Mouse (Mus musculus) gastrocnemius, postnatal 10 days (tissue): ENCODE measurements around the gene Smg7. TPM values are rescaled to one million over a fixed set of nuclear protein-coding genes. Genes with fewer than 3 reads are reported as not detected.
"Not testable (repeated sequence)": the region's sequence is repeated elsewhere in the genome, so short reads cannot be mapped to it uniquely, and the experiment has no call there.

ENCODE experiments used
- DNase-seq: peaks from one replicate; pipeline ENCODE4 v3.0.0; 2021; ENCODE audit warnings: mixed read lengths
- long read RNA-seq, 2 experiments: library from polyadenylated mRNA; stranded (forward); transcript quantifications; one replicate each; pipeline ENCODE4 v2.0.0; 2021
- total RNA-seq, 2 experiments: library from RNA; stranded (reverse); gene quantifications; 2 replicates each; pipeline ENCODE4 v1.2.3; 2021

The Smg7 gene
- total RNA-seq, result 10 to 100 TPM; 39.6 to 42.2 TPM
- long read RNA-seq, experiment 1, partial matches to known transcripts, result 7 of 12 reads
- long read RNA-seq, experiment 1, other reads (novel, unspliced or antisense), result 5 of 12 reads
- long read RNA-seq, experiment 2, partial matches to known transcripts, result 6 of 18 reads
- long read RNA-seq, experiment 2, other reads (novel, unspliced or antisense), result 8 of 18 reads

DNA sequence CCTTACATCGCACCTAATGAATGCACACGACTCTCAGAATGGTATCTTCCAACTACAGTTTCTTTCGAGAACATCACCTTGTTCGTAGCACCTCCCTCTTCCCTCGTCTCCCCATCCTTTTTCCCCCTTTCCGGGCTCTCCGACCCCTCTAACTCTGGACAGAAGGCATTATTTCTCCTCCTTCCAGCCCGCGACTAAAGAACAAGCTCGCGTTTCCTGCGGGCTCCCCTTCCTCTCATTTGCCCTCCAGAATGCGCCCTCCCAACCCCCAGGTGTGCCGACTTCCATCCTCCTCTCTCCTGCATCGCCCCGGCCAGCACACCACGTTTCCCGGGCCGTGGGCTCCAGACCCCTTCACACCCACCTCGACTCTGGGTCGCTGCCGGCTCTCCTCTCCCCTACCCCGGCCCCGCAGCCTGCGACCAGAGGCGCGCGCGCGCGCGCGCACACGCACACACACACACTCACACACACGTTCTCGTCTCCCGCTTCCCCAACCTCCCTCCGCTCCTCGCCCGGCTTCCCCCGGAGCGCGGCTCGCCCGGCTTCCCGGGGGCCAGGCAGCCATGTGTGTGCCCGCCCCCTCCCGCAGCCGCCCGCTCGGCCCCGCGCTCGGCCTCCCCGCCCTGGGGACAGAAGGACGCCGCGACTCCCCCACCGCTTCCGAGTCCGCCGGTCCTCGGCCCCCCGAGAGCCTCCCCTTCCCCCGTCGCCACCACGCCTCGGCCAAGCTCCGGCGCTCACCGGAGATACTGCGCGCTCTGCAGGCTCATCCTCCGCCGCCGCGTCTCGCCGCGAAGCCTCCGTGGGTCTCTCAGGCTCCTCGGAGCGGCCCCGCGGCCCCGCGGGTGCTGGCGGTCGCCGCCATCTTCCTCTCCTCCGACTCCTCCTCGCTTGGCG lies at the start of gene Smg7:
Smg7 (minus strand) TSS at position 882 of the 900 bp plus-strand sequence.
- no peak for DNase-seq

DNA sequence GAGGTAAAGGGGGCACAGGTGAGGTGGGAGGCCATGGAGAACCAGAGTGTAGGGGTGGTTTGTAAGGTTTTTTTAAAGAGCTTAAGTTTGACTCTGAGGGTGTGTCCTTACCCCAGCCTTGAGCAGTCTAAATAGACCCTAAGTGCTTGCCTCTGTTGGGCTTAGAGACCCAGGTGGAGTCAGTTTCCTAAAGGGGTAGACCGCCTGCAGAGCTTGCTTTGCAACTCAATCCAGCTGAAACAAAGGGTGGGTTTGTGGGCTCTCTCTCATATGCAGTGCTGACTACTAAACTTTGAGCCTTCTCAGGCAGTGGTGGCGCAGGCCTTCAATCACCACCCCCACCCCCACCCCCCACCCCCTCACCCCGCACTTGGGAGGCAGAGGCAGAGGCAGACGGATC lies 40.5 kb upstream of the Smg7 start:
- DNase-seq, result no peak

- DNase-seq, result no peak
Measured at GRCm38 (mm10) chr1:152936365-152936764, 33.9 kb upstream of the Smg7 start.

GRCm38 (mm10) chr1:152935476-152935875 lies 33.0 kb upstream of the Smg7 start:
- no peak for DNase-seq

- DNase-seq, result no peak
Measured at GRCm38 (mm10) chr1:152933962-152934361, 31.5 kb upstream of the Smg7 start.

- no peak for DNase-seq
Measured at GRCm38 (mm10) chr1:152921786-152922185, 19.3 kb upstream of the Smg7 start.

GRCm38 (mm10) chr1:152917626-152918025 lies 15.2 kb upstream of the Smg7 start:
- DNase-seq, result no peak

- DNase-seq, result no peak
Measured at GRCm38 (mm10) chr1:152916936-152917335, 14.5 kb upstream of the Smg7 start.

DNA sequence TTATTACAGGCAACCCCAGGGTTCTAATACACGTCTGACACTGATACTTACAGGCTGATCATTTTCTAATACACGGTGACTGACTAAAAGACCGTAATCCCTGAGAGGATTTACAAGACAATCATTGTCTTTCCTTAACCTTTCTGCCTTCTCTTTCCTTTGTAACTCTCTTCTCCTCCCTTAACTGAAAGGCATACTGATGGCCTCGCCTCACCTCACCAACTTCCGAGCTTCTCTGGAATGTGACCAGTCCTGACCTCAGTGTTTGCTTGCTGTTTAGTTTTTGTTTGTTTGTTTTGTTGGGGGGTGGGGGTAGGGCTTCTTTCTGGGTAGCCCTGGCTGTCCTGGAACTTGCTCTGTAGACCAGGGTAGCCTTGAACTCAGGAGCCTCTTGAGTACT lies 13.3 kb upstream of the Smg7 start:
- DNase-seq, result no peak

DNA sequence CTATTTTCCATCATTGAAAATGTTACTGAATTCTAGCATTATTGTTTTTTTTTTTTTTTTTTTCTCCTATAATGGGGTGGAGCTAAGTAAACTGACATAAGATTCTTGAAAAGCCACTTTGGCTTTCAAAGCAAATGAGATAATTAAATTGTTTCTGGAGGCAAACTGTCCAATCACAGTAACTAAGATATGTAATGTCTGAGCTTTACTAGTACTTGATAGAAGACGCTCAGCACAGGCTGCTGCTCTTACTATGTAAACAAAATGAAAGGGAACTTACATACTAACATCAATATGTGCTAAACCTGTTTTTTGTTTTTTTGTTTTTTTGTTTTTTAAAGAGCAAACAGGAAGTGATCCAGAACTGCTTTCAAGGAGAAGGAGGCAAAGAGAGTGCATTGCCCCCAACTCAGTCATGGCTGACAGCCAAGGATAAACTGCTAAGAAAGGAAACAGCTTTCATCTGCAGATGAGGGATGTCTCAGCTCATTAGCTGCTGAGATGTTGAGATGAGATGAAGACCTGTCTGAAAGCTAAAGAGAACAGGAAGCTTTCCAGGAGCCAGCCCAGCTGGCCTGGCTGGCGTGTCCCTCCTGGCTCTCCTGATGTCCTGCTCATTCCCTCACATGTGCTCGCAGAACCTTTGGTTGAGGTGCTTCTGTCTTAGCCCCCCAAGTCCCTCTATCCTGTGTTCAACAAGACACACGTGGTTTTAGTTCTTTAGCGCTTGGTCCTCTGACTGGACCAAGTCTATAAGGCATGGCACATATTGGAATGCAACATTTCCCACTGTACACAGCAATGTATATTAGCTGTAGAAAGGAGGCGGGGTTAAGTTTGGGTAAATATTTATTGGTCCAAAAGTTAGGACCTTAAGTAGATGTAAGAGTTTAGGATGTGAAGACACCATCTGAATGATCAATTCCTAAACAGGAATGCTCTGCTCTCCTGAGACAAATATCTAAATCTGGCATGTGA lies 11.3 kb upstream of the Smg7 start:
- no peak for DNase-seq

- peak; percentile 60 for DNase-seq
Measured at GRCm38 (mm10) chr1:152904469-152904868, 2.0 kb upstream of the Smg7 start.

GRCm38 (mm10) chr1:152903591-152904135 lies 1.2 kb upstream of the Smg7 start:
- peak; percentile 39 for DNase-seq

DNA sequence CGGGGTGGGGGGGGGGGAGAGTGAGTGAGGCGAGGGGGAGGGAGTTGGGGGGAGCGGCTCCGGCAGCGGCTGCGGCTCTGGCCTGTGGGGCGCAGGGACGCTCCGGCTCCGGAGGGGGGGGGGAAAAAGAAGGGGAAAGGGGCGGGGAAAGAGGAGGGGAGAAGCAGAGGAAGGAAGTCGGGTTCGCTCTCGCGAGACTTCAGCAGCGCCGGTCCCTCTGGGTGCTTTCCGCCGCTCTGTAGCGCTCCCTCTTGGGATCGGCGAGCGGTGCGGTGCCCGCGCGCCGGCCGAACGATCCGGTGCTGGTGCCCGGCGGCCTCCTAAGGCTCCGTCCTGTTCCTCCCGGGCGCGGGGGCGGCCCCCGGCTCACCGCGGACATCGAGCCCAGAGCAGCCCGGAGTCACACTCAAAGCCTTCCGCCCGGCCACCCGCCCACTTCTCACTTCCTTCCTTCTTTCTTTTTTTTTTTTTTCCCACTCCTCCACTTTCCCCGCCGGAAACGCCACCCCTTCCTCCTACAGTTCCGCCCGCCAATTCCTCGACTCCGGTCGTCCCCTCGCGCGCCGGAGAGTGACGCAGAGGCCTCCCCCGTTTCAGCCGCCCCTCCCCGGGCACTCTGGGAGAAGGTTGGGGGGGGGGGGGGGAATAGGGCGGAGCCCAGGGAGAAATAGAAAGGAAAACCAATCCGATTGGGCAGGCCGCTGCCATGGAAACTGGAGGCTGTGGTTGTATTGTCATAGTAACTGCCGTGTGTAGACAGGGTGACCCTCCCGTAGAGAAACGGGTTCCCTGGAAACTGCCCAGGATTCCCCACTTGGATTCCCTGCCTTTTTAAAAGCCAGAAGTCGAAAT lies 445 bp upstream of the Smg7 start:
- peak; percentile 89 for DNase-seq

DNA sequence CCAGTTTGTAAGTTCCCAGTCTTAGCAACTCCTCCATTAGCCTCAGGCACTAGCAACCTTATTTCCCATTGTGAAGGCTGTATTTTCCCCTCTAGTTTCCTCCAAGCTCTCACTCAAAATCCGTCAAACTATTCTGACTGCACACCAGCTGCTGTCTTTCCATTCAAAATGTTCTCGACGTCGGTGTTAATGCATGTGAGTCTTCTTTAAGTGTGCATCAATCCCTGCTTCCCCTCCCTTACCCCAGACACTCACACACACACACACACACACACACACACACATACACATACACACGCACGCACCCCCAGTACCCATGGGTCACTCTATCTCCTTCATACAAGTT lies 1.1 kb downstream of the Smg7 start:
- no peak for DNase-seq

- DNase-seq, result not testable (repeated sequence)
Measured at GRCm38 (mm10) chr1:152888086-152888485, 14.4 kb downstream of the Smg7 start.

DNA sequence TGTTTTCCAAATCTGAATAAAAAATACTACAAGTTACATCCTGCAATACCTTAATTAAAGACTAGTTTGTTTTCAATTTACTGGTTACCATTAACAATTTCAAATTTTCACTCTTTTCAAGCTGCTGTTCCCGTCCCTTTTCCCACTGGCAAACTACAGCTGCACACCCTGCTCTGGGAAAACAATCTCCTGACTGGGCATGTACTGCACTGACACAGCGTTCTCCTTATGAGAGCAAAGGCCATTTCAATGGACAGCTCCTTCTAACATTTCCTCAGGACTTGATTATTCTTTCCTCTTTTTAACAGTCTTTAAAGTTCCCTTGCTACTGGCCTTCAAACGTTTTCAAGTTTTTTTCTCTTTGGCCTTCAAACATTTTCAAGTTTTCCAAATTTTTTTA lies 31.4 kb downstream of the Smg7 start:
- no peak for DNase-seq

- no peak for DNase-seq
Measured at GRCm38 (mm10) chr1:152869901-152870300, 32.5 kb downstream of the Smg7 start.

GRCm38 (mm10) chr1:152846856-152847255 lies 55.6 kb downstream of the Smg7 start:
- no peak for DNase-seq

DNA sequence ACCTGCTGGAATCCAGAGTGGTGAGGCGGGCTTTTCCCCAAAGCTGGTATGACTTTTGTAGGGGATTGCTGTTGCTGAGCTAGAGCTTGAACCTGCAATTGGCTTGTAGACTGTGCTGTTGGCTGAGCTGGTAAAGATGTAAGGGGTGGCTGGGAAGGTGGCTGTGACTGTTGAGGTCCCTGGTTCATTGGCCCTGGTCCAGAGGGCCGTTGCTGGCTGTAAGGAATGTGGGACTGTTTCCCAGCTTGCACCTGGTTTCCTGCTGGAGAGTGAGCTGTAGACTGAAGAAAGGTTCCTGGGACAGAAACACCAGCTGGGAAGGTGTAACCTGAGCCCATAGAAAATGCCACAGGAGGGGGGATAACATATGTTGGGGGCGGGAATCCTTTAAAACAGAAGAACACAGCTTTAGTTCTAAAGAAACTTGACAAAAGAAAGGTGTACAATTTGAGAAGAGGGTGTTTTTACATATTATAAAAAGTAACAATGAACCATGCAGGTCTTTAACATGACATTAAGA lies 57.2 kb downstream of the Smg7 start:
- DNase-seq, result no peak

DNA sequence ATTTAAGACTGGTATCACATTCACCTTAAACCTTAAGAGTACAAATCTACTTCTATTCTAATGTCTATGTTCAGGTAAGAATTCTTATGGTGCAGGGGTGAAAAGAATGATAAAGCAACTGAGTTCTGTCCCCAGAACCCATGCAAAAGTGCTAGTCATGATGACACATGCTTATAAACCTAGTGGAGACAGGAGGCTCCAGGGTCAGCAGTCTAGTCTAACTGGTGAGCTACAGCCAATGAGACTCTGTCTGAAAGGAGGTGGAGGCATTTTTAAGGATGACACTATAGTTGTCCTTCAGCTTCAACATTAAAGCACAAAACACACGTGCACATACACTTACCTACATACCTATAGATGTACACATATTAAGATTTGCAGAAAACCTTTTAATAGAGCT lies 57.8 kb downstream of the Smg7 start:
- no peak for DNase-seq

DNA sequence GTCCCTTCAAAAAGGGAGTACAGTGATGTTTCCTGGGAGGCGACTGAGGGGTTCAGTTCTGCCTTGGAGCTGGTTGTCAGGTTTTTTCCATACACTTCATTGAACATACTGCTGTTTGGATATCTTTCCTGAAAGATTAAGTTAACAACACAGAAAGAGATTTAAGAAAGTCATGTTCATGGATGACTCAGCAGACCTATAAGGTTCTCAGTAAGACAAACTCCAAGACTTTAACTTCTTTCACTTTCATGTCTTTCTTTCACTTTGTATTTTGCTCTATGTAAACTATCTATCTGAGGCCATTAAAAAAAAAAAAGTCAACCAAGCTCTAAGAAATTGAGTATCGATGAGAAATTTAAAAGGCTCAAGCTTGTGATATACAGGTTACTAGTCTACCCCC lies 61.4 kb downstream of the Smg7 start:
- no peak for DNase-seq
